Mouse (Mus musculus): ENCODE measurements around the gene Pla2g2c. TPM values are rescaled to one million over a fixed set of nuclear protein-coding genes. Genes with fewer than 3 reads are reported as not detected.

The Pla2g2c gene
- total RNA-seq (2015; ENCODE audit: low replicate concordance), result not detected in 2 replicates
- total RNA-seq (2017; ENCODE audit: low replicate concordance), result not detected in 2 replicates

DNA sequence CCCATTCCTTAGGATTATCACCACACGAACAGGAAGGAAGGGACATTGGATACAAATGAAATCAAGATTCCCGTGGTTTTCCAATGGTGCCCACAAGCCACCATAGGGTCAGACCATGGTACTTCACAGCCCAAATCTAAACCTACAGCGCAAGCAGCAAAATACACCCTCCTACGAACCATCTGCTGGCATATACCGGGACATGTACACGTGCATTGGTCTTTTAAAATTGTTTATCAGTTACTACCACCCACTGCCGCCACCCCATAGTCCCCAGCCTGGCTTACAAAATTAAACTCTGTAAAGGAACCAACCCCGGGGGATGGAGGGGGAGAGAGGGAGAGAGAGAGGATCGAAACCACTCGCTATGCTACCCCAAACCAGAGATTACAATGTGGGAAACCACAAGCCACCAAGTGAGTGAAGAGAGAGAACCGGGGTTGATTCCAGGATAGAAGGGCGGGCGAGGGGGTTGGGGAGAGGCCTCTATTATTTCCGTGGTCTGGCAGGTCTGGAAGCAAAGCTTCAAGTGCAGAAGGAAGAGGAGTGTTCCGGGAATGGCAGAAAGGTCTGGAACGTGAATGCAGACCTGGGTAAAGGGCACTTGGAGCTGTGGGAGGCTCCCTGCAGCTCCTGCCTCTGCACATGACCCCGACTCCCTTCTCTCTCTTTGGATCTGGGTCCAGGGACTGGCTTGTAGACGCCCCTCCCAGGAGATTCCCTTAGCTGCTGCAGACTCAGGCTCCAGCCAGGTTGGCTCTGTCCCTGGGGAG, at the start of gene Pla2g2c:
TSS of gene Pla2g2c (plus strand) at position 439 of the 773 bp plus-strand sequence.
- no peak for ATAC-seq (replicated peaks; ENCODE audit: low FRiP score, poor library complexity, severe bottlenecking)

DNA sequence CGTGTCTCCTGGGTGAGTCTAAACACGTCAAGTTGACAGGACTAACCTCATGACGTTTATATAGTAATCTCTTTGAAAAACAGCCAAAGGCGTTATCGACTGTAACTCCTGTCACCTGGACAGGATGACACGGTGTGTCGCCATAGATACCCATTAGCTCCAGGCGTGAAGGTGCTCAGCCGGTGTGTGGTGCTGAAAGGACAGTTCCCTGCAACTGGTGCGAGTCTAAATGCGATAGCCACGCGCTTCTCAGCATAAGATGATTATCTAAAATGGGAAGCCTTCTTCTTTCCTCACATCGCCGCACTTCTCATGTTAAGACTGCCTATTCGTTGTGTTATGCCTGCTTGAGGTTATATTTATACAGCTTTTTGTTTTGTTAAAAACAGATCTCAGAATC, 48.1 kb upstream of the Pla2g2c start:
- ATAC-seq (replicated peaks; ENCODE audit: low FRiP score, poor library complexity, severe bottlenecking), result no peak

DNA sequence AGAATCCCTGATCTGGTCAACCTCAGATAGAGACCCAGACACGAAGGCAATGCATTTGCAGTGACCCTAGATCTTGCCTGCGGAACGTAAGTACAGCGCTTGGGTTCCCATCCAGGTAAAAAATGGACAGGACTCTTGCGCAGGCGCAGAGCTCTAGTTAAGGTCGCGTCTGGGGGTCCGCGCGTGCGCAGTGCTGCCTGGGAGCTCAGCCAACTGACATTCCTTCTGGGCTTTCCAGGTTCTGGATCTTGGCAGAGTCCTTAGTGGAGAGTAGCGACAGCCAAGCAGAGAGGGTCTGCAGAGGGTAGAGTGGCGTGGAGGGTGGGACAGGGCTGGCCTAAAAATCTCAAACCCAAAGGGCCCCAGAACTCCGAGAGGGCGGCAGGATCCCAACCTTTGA, 47.0 kb upstream of the Pla2g2c start:
- ATAC-seq (replicated peaks; ENCODE audit: low FRiP score, poor library complexity, severe bottlenecking), result no peak

DNA sequence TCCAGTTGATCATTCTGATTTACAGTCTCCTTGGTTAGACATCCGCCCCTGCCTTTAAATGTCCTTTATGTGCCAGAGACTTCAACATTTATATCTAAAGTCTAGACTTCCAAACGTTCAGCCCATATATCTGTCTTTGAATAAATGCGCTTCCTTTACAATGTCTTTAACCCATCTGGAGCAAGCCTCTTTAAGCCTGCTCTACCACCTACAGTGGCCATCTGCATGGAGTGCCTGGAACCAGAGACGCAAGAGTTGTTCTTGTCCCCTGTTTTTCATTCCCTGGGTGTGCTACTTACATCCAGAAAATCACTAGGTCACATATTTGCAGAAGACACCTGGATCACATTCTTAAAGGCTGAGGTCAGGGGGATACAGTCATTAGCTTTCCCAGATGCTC, 44.5 kb upstream of the Pla2g2c start:
- no peak for ATAC-seq (replicated peaks; ENCODE audit: low FRiP score, poor library complexity, severe bottlenecking)

DNA sequence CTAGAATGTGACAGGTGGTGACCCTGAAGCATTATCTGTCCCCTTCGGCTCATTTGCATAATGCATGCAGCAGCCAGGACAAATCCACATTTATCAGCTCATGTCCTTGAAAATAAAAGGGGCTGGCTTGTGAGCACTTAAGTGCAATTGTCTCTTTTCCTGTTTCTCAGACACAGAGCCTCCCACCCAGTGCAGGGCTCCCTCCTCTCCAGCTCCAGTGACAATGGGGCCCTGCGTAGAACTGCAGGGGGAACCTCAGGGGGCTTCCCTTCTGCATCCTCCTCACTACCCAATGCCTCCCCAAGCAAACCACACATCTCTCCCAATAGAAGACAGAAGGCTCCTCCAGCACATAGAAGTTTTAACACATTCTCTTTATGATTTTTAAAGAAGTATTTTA, 41.8 kb upstream of the Pla2g2c start:
- ATAC-seq (replicated peaks; ENCODE audit: low FRiP score, poor library complexity, severe bottlenecking), result no peak

DNA sequence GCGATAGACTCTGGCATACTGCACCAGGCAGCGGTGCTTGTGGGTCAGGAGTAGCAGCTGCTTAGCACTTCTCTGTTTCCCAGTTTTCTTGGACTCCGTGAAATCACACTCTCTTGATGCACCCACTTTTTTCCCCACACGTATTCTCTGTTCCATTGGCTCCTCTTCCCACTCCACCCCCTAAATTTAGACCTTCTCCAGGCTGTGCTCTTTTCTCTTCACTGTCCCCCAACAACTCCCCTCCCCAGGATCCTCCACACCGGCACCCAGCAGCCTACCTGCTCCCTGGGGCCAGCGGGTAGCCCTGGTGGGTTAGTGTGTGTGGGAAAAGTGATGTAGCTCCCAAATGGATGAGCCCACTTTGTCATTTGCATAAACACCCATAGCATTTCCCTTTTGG, 38.8 kb upstream of the Pla2g2c start:
- no peak for ATAC-seq (replicated peaks; ENCODE audit: low FRiP score, poor library complexity, severe bottlenecking)

GRCm38 (mm10) chr4:138689094-138689512, 35.5 kb upstream of the Pla2g2c start:
- no peak for ATAC-seq (replicated peaks; ENCODE audit: low FRiP score, poor library complexity, severe bottlenecking)

DNA sequence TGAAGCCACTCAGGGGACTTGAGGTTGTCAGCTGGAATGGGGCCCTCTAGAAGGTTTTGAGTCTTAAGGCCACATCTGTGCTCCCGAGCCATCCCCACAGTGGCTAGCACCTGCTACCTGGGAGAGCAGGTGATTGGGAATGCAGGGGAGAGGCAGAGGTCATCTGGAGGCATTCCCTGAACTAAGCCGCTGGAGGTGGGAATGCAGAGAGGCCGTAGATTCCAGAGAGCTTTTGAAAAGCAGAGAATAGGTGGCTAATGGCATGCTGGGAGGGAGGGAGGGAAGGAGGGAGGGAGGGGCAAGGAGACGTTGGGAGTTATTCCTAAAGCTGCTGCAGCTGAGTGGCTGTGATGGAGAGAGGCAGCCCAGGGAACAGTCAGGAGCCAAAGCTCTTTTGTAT, 34.0 kb upstream of the Pla2g2c start:
- ATAC-seq (replicated peaks; ENCODE audit: low FRiP score, poor library complexity, severe bottlenecking), result no peak

- ATAC-seq (replicated peaks; ENCODE audit: low FRiP score, poor library complexity, severe bottlenecking), result no peak
Measured at GRCm38 (mm10) chr4:138691443-138692181, 33.0 kb upstream of the Pla2g2c start.

DNA sequence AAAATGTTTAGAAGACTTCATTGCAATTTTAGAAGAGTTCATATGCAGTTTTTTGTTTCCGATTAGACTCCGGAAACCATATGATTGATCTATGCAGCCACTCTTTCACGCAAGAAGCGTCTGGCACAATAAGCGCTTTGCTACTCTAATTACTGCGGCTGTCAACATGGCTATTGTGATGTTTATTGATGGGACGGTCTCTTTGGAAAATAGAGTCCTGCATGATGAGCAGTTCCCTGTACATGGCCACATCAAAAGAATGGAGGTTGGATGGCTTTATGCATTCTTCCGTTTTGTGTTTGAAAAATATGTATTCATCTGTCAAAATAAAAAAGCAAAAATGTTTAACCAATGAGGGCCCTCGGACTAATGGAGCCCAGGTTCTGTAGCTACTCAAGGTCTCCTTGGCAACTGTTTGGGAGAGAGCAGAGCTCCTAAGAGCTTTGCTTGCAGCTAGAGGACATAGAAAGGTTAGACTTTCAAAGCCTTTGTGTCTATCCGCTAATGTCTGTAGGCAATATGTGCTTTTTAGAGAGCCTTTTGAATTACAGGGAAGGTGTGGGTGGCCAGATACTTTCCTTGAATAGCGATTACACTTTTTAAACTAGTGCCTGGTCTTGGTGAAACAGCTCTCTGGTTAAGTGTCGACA, 31.4 kb upstream of the Pla2g2c start:
- no peak for ATAC-seq (replicated peaks; ENCODE audit: low FRiP score, poor library complexity, severe bottlenecking)

- no peak for ATAC-seq (replicated peaks; ENCODE audit: low FRiP score, poor library complexity, severe bottlenecking)
Measured at GRCm38 (mm10) chr4:138696720-138697119, 27.9 kb upstream of the Pla2g2c start.

DNA sequence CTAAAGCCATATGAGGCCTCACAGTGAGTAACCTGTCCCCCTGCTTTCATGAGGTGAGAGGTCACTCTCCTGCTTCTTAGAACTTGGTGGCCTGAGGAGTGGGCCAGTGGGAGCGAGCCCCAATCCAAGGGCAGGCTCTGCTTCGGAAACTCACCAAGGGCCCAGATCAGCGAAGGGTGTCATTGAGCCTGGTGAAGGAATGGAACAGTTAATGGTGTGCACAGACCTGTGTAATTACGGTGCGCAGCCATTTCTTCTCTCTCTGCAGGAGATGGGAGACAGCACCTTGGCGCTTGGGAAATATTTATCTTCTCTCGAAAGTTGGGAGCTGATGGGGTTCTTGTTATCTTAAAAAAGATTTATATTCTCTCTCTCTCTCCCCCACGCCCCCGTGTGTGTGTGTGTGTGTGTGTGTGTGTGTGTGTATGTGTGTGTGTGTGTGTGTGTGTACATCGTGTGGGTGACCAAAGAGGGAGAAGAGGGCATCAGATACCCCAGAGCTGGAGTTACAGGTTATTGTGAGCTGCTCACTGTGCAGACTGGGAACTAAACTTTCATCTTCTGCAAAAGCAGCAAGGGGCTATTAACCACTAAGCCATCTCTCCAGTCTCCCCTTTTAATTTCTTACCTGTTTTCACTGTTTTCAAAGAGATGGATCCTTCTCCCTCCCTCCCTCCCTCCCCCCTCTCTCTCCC, 27.3 kb upstream of the Pla2g2c start:
- no peak for ATAC-seq (replicated peaks; ENCODE audit: low FRiP score, poor library complexity, severe bottlenecking)

GRCm38 (mm10) chr4:138698296-138698695, 26.3 kb upstream of the Pla2g2c start:
- ATAC-seq (replicated peaks; ENCODE audit: low FRiP score, poor library complexity, severe bottlenecking), result no peak

GRCm38 (mm10) chr4:138700184-138700982, 24.2 kb upstream of the Pla2g2c start:
- ATAC-seq (replicated peaks; ENCODE audit: low FRiP score, poor library complexity, severe bottlenecking), result no peak; the same call in 1 of the 2 replicates

- no peak for ATAC-seq (replicated peaks; ENCODE audit: low FRiP score, poor library complexity, severe bottlenecking)
Measured at GRCm38 (mm10) chr4:138701111-138701510, 23.5 kb upstream of the Pla2g2c start.

- no peak for ATAC-seq (replicated peaks; ENCODE audit: low FRiP score, poor library complexity, severe bottlenecking)
Measured at GRCm38 (mm10) chr4:138702031-138702430, 22.6 kb upstream of the Pla2g2c start.

DNA sequence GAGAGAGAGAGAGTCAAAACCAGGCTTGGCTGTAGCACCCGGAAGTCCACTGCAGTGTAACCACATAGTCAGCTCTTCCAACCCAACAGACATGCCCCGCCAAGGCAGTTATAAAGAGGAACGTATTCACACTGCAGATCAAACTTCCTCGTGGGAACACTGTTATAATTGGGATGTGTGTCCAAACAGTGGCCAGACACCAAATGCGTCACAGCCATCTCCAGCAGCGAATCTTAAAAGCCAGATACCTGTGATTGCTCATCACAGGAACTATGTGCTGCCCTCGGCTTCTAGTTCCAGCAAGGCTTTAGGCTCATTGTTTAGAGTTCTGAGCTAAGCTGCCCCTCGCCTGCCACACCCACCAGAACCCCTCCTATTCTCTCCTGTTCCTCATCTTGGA, 22.1 kb upstream of the Pla2g2c start:
- no peak for ATAC-seq (replicated peaks; ENCODE audit: low FRiP score, poor library complexity, severe bottlenecking)

- ATAC-seq (replicated peaks; ENCODE audit: low FRiP score, poor library complexity, severe bottlenecking), result no peak
Measured at GRCm38 (mm10) chr4:138703591-138703990, 21.0 kb upstream of the Pla2g2c start.

- no peak for ATAC-seq (replicated peaks; ENCODE audit: low FRiP score, poor library complexity, severe bottlenecking)
Measured at GRCm38 (mm10) chr4:138704169-138704568, 20.4 kb upstream of the Pla2g2c start.

Data from erythroblast, adult 5-6 weeks (primary cell).